Mouse (Mus musculus) limb, embryonic 15.5 days (tissue): ENCODE data around the gene Castor2. TPM values are rescaled to one million over a fixed set of nuclear protein-coding genes. Genes with fewer than 3 reads are reported as not detected.

ENCODE experiments used
- ATAC-seq: fragments of 200-750 bp; cut with Nextera tagmentation; 2 replicates; pipeline ENCODE4 v1.8.0; 2017; ENCODE audit warnings: low read depth, moderate TSS enrichment; ENCODE audit not compliant: insufficient number of reproducible peaks, low FRiP score, low TSS enrichment
- H3K27ac ChIP-seq: fragments of 300-500 bp; sonication (generic); 2 replicates; pipeline ENCODE4 v1.5.1; 2015; ENCODE audit warnings: moderate library complexity, mild to moderate bottlenecking, inconsistent platforms
- H3K27me3 ChIP-seq: fragments of 300-500 bp; sonication (generic); 2 replicates; pipeline ENCODE4 v1.6.1; 2015; ENCODE audit warnings: inconsistent platforms
- H3K36me3 ChIP-seq: fragments of 300-500 bp; sonication (generic); 2 replicates; pipeline ENCODE4 v1.6.1; 2015; ENCODE audit warnings: inconsistent platforms
- H3K4me1 ChIP-seq: fragments of 300-500 bp; sonication (generic); 2 replicates; pipeline ENCODE4 v1.6.1; 2015; ENCODE audit warnings: inconsistent platforms
- H3K4me2 ChIP-seq: fragments of 300-500 bp; sonication (generic); 2 replicates; pipeline ENCODE4 v1.6.1; 2015; ENCODE audit warnings: mild to moderate bottlenecking, inconsistent platforms
- H3K4me3 ChIP-seq: fragments of 300-500 bp; sonication (generic); 2 replicates; pipeline ENCODE4 v1.5.1; 2015; ENCODE audit warnings: mild to moderate bottlenecking, inconsistent platforms
- H3K9ac ChIP-seq: fragments of 300-500 bp; sonication (generic); 2 replicates; pipeline ENCODE4 v1.6.1; 2015; ENCODE audit warnings: inconsistent platforms
- H3K9me3 ChIP-seq: fragments of 300-500 bp; sonication (generic); 2 replicates; pipeline ENCODE4 v1.6.1; 2016; ENCODE audit warnings: inconsistent platforms
- WGBS: fragments of 180-500 bp; shearing (Covaris S2); methylation state at CpG from one replicate; pipeline ENCODE4 v1.1.7; 2015; 5-methylcytosine and 5-hydroxymethylcytosine counted together
- polyA plus RNA-seq: library from polyadenylated mRNA; unstranded; fragments of >200 nt; fragmentation: Nextera tagmentation; extraction: Ambion mirVana; gene quantifications from 2 replicates; pipeline ENCODE4 v1.2.1, GENCODE M21; 2015

Castor2 gene
- polyA plus RNA-seq, result 8.5 and 9.4 TPM in 2 replicates

DNA sequence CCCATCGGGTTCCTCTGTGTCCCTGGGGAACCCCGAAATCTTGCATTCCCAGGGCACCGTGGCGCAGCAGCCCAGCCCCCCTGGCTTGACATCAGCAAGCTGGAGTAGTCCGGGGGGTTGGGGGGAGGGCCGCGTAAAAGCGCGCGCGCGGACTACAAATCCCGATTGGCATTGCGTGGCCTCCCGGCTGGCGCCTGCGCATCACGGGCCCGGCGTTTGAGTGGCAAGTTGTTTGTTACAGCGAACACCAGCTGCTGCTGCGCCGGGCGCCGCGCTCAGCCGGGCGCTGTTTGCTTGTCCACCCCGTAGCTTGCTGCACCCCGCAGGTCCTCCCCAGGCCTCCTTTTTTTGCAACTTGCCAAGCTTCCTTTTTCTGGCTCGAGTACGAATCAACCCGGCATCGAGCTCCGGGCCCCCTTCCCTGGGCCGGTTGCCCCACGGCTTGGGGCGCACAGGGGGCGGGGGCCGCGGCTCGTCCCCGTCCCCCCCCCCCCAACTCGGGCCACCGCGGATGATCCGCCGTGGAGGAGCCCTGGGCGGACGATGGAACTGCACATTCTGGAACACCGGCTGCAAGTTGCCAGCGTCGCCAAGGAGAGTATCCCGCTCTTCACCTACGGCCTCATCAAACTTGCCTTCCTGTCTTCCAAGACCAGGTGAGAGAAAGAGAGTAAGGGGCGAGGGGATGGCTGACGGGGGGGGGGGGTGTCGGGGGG, at the start of gene Castor2:
TSS of gene Castor2 (plus strand) at position 216 of the 716 bp plus-strand sequence.
- H3K36me3 ChIP-seq, result no peaks in the 10 kb centered on the region
- peak within 1 kb of the TSS; percentile 90 for H3K4me2 ChIP-seq
- H3K4me3 ChIP-seq, result peak within 1 kb of the TSS; percentile 74
- ATAC-seq, result peak; percentile 90
- peak within 1 kb of the TSS; percentile 75 for H3K27ac ChIP-seq
- peaks cover 25% of the 10 kb centered on the region for H3K4me1 ChIP-seq
- H3K9me3 ChIP-seq, result no peaks in the 10 kb centered on the region
- H3K9ac ChIP-seq, result peak within 1 kb of the TSS; percentile 71
- WGBS, result under 1% methylated on average over 55 of the region's 58 CpGs
- no peaks in the 10 kb centered on the region for H3K27me3 ChIP-seq

DNA sequence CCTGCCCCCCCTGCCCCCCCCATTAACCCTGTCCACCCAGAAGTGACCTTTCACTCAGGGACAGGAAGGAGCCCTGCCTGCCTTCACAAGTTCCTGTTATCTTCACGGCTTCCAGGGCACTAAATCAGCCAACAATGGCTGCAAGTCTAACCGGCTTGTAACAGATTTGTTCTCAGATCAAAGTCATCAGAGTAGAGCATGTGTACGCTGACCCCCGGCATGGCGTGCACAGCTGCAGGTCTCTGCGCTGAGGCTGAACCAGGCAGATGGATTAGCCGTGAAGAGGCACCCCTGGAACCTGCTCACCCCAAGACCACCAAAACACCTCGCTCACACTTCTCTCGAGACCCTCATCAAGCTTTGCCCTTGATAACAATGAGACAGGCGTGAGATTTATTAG, 48.8 kb upstream of the Castor2 start:
- Histone ChIP-seq H3K9ac (no peak overlapping the region), H3K4me3 (no peak overlapping the region), H3K4me1 (peaks cover 4% of the 10 kb centered on the region), H3K27ac (no peak overlapping the region), H3K27me3 (no peaks in the 10 kb centered on the region), H3K36me3 (no peaks in the 10 kb centered on the region), H3K4me2 (no peak overlapping the region), H3K9me3 (peaks cover 3% of the 10 kb centered on the region; the same call in 1 of the 2 replicates)
- 17% methylated on average over 10 of the region's 10 CpGs for WGBS
- no peak for ATAC-seq

DNA sequence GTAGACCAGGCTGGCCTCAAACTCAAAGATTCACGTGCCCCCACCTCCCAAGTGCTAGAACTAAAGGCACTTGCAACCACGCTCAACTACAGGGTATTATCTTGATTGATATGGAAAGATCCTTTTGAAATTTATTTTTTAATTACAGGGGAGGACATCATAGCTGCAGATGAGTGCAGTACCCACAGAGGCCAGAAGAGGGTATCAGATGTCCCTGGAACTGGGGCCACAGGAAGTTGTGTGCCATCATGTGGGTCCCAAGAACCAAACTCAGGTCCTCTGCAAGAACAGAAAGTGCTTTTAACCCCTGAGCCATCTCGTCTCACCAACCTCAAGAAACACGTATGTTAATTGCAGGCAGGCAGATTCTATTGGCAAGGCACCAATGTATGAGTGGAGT, 46.9 kb upstream of the Castor2 start:
- ATAC-seq, result no peak
- H3K4me1 ChIP-seq, result peaks cover 4% of the 10 kb centered on the region
- 79% methylated on average over 4 of the region's 4 CpGs for WGBS
- no peak overlapping the region for H3K9ac ChIP-seq
- no peak overlapping the region for H3K27ac ChIP-seq
- H3K36me3 ChIP-seq, result no peaks in the 10 kb centered on the region
- no peak overlapping the region for H3K4me3 ChIP-seq
- no peaks in the 10 kb centered on the region for H3K9me3 ChIP-seq
- H3K4me2 ChIP-seq, result no peak overlapping the region
- H3K27me3 ChIP-seq, result no peaks in the 10 kb centered on the region

DNA sequence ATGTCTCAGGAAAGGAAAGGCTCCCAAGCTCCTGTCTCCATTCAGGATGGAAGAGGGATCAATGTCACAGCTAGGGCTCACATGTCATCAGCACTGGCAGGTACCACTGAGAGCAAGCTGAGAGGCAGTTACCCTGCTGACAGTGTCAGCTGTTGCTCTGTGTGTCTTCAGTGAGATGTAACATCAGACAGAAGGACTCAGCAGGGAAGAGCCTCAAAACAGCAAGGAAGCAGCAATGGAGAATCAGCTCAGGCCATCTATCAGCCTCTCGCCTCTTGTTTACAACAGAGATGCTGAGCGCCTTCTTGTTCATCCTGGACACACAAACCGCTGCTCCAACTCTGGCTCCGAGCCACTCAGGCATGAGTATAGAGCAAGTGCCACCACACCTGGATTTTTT, 45.0 kb upstream of the Castor2 start:
- H3K36me3 ChIP-seq, result no peaks in the 10 kb centered on the region
- H3K9ac ChIP-seq, result no peak overlapping the region
- ATAC-seq, result no peak
- H3K27me3 ChIP-seq, result no peaks in the 10 kb centered on the region
- no peak overlapping the region for H3K4me2 ChIP-seq
- 90% methylated on average over 4 of the region's 4 CpGs for WGBS
- H3K4me1 ChIP-seq, result peaks cover 15% of the 10 kb centered on the region
- no peak overlapping the region for H3K4me3 ChIP-seq
- H3K27ac ChIP-seq, result no peak overlapping the region
- no peaks in the 10 kb centered on the region for H3K9me3 ChIP-seq

DNA sequence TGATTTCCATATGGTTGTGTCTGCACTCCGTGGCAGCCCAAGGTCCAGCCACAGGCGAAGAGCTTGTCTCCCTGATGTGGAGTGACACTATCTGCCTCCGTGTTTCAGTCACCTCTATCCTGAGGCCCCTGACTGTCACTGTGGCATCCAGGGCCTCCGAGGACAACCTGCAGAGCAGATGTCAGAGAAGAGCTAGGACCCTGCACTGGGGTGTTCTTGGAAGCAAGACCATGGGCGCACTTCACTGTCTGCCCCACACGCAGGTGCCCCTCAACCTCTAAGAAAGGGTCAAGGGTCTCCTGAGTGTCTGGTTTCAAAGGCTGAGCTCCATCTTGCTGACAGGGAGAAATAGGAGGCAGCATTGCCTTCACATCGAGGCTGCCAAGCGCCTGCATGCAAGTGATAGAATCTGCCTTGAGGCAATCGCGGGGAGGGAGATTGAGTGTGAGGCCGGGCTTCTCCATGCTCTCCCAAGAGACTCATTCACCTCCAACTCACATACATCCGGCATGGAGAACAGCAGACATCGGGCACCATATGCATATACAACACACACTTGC, 40.6 kb upstream of the Castor2 start:
- WGBS, result 20% methylated on average over 13 of the region's 13 CpGs
- H3K4me1 ChIP-seq, result peaks cover 16% of the 10 kb centered on the region
- no peaks in the 10 kb centered on the region for H3K9me3 ChIP-seq
- H3K27ac ChIP-seq, result no peak overlapping the region
- no peak overlapping the region for H3K9ac ChIP-seq
- H3K4me3 ChIP-seq, result no peak overlapping the region
- no peak for ATAC-seq
- no peaks in the 10 kb centered on the region for H3K36me3 ChIP-seq
- 0 out of 2 replicates have a peak, but pooled peaks cover 6% of the 10 kb centered on the region for H3K27me3 ChIP-seq
- no peak overlapping the region for H3K4me2 ChIP-seq

DNA sequence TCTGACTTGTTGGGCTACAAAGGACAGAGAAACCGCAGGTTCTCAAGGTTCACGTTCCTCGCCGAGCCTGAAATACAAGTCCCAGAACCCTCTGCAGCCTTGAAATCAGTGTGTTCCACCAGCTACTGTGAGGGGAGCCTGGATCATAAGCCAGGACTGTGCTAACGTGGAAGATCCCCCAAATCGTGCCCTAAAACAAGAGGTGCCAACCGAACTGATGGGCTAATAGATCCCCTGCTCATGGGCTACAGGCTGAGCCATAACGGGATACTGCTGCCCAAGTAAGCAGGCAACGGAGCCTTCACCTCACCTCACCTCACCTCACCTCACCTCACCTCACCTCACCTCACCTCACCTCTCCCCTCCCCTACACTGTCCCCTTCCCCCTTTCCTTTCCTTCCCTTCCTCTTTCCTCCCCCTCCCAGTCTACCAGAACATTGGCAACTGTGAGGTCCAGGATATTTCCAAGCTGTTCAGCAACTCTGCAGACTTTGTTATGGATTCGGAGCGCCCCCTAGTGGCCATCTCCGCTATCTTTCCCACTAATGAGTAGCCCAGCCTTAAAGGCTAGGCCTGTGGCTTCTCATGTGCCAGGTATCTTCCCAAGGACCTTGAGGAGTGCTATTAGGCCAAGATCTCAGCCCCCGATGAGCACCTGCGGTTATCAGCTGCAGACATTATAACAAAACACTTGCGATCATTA, 36.0 kb upstream of the Castor2 start:
- Histone ChIP-seq H3K9me3 (no peaks in the 10 kb centered on the region), H3K27me3 (0 out of 2 replicates have a peak, but pooled peaks cover 8% of the 10 kb centered on the region), H3K4me2 (no peak overlapping the region), H3K4me1 (peaks cover 19% of the 10 kb centered on the region), H3K4me3 (no peak overlapping the region), H3K9ac (no peak overlapping the region), H3K27ac (no peak overlapping the region), H3K36me3 (no peaks in the 10 kb centered on the region)
- ATAC-seq, result peak; percentile 63; the same call in 1 of the 2 replicates
- 39% methylated on average over 15 of the region's 15 CpGs for WGBS

DNA sequence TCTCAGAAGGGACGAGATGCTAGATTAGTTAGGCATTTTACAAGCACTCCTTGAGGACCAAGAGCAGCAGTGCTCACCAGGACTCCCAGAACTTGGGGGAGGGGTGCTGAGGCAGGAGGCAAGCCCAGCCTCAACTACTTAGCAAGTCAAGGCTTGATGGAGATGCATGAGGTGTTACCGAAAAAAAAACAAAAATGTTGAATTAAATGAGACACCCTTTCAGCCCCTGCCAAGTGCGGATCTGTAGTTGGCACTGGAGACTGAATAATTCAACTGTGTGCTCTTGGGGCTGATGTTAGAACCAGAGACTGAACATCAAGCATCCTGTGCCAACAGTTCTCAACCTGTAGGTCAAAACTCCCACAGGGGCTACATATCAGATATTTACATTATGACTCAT, 33.2 kb upstream of the Castor2 start:
- no peak overlapping the region for H3K4me2 ChIP-seq
- H3K27me3 ChIP-seq, result 0 out of 2 replicates have a peak, but pooled peaks cover 14% of the 10 kb centered on the region
- H3K9me3 ChIP-seq, result no peaks in the 10 kb centered on the region
- no peak overlapping the region for H3K27ac ChIP-seq
- H3K4me1 ChIP-seq, result peaks cover 13% of the 10 kb centered on the region
- WGBS, result 32% methylated on average over 3 of the region's 3 CpGs
- H3K9ac ChIP-seq, result no peak overlapping the region
- H3K4me3 ChIP-seq, result no peak overlapping the region
- ATAC-seq, result 0 out of 2 replicates have a peak, but pooled peaks have one; percentile 24
- no peaks in the 10 kb centered on the region for H3K36me3 ChIP-seq

DNA sequence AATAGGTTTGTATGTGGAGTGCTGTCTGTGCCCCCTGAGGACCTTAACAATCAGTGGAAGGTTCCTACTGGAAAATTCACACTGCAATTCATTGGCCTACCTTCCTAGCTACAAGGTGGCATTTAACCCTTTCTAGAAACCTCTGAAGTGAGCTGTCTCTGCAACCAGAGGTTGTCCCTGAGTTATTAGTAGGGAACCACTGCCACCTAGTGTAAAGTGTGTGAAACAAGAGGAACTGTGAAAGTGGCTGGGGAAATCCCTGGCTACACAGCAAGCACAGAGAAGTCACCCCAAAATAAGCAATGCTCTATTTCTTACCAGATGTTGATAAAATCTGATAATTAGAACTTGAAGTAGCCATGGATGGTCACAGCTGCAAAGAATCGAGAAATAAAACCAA, 31.6 kb upstream of the Castor2 start:
- H3K4me3 ChIP-seq, result no peak overlapping the region
- no peak overlapping the region for H3K27ac ChIP-seq
- no peak overlapping the region for H3K4me2 ChIP-seq
- WGBS, result 14% methylated on average over 1 of the region's 1 CpGs
- peaks cover 18% of the 10 kb centered on the region for H3K4me1 ChIP-seq
- no peak overlapping the region for H3K9ac ChIP-seq
- H3K9me3 ChIP-seq, result no peaks in the 10 kb centered on the region
- peaks cover 8% of the 10 kb centered on the region; the same call in 1 of the 2 replicates for H3K27me3 ChIP-seq
- no peak for ATAC-seq
- no peaks in the 10 kb centered on the region for H3K36me3 ChIP-seq

DNA sequence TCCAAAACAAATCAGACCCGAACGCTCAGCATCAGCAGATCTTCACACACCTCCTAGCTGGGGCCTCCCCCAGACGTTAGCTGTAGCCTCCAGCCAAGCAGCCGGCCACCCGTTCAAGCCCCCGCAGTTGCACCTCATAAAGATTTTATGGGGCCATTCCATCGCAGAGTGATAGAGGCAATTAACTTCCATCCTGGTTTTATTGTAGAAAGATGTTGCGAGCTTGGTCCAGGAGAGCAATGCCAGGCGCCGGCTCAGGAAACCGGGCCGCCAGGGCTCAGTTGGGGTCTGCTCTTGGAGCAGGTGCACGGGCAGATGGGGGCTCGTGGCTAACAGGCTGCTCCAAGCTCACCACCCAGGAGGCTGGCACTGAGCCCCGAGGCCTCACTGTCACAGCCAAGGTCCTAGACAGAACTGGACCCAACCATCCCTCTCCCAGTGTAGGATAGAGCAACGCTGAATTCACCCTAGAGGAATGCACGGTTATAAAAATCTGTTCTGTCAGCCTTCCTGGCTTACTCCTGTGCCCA, 25.9 kb upstream of the Castor2 start:
- 12% methylated on average over 17 of the region's 17 CpGs for WGBS
- H3K4me3 ChIP-seq, result no peak overlapping the region

DNA sequence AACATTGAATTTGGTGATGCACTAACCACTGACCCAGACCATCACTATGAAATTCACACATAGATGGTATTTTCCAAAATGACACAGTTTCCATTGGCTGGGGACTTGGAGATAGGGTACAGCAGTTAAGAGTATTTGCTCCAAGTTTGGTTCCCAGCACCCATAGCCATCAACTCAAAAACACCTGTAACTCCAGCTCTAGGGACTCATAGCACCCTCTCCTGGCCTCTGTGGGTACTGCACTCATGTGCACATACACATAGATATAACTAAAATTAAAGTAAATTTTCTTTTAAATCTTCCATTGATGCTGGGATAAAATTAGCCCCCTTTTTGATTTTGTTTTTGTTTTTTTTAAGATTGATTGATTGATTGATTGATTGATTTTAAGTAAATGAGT, 25.1 kb upstream of the Castor2 start:
- Histone ChIP-seq H3K27ac (no peak overlapping the region), H3K4me3 (no peak overlapping the region), H3K27me3 (no peaks in the 10 kb centered on the region; the same call in 1 of the 2 replicates), H3K4me1 (peaks cover 18% of the 10 kb centered on the region), H3K4me2 (no peak overlapping the region), H3K9ac (no peak overlapping the region), H3K9me3 (no peaks in the 10 kb centered on the region), H3K36me3 (no peaks in the 10 kb centered on the region)
- no peak for ATAC-seq

More for the DNA sequence above, 25.9 kb upstream of the Castor2 start:
- Histone ChIP-seq H3K27ac (peak overlapping the region; percentile 7; the same call in 1 of the 2 replicates), H3K9me3 (no peaks in the 10 kb centered on the region), H3K36me3 (no peaks in the 10 kb centered on the region), H3K4me1 (peaks cover 18% of the 10 kb centered on the region), H3K9ac (no peak overlapping the region), H3K4me2 (peak overlapping the region; percentile 35), H3K27me3 (peaks cover 5% of the 10 kb centered on the region; the same call in 1 of the 2 replicates)
- peak; percentile 81 for ATAC-seq

DNA sequence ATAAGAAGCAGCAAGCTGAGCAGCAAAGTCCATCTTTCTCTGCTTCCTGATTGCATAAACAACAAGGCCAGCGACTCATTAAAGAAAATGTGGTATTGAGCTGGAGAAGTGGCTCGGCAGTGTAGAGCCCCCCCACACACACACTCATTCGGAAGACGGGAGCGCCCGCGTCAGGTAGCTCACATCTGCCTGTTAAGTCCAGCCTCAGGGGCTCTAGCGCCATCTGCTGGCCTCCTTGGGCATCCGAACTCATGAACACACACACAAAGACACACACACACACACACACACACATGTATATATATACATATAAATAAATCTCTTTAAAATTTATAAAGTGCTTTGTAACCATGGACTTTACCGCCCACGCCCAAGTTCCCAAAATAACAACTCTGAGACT, 23.3 kb upstream of the Castor2 start:
- WGBS, result 87% methylated on average over 11 of the region's 11 CpGs

More for the DNA sequence above, 23.3 kb upstream of the Castor2 start:
- H3K9ac ChIP-seq, result no peak overlapping the region
- H3K4me3 ChIP-seq, result no peak overlapping the region
- no peaks in the 10 kb centered on the region for H3K36me3 ChIP-seq
- no peak overlapping the region for H3K27ac ChIP-seq
- no peaks in the 10 kb centered on the region for H3K9me3 ChIP-seq
- no peaks in the 10 kb centered on the region; the same call in 1 of the 2 replicates for H3K27me3 ChIP-seq
- H3K4me2 ChIP-seq, result no peak overlapping the region
- no peak for ATAC-seq
- peaks cover 27% of the 10 kb centered on the region for H3K4me1 ChIP-seq
